Mouse (Mus musculus) T-cell, adult 2 months (primary cell): Measurements from ENCODE around the gene Ppp2r5e.
"Not testable (repeated sequence)": the region's sequence is repeated elsewhere in the genome, so short reads cannot be mapped to it uniquely, and the experiment has no call there.

Source experiments
- DNase-seq: peaks from one replicate; pipeline ENCODE4 v3.0.0; 2022; ENCODE audit warnings: low spot score

Gene Ppp2r5e

GRCm38 (mm10) chr12:75486568-75487286 lies 109.3 kb downstream of the Ppp2r5e start:
- no peak for DNase-seq

- no peak for DNase-seq
These were observed 113.3 kb downstream of the Ppp2r5e start for GRCm38 (mm10) chr12:75482781-75483180.

GRCm38 (mm10) chr12:75482015-75482414 lies 114.0 kb downstream of the Ppp2r5e start:
- no peak for DNase-seq

GRCm38 (mm10) chr12:75480031-75480430 lies 116.0 kb downstream of the Ppp2r5e start:
- no peak for DNase-seq

- no peak for DNase-seq
These were observed 116.6 kb downstream of the Ppp2r5e start for GRCm38 (mm10) chr12:75479375-75479898.

- no peak for DNase-seq
These were observed 117.4 kb downstream of the Ppp2r5e start for GRCm38 (mm10) chr12:75478596-75478995.

GRCm38 (mm10) chr12:75478117-75478516 lies 117.9 kb downstream of the Ppp2r5e start:
- no peak for DNase-seq

- no peak for DNase-seq
These were observed 123.0 kb downstream of the Ppp2r5e start for GRCm38 (mm10) chr12:75473021-75473420.

- DNase-seq = no peak
These were observed 123.9 kb downstream of the Ppp2r5e start for GRCm38 (mm10) chr12:75472107-75472506.

- DNase-seq = no peak
These were observed 128.2 kb downstream of the Ppp2r5e start for GRCm38 (mm10) chr12:75467814-75468213.

GRCm38 (mm10) chr12:75467127-75467526 lies 128.9 kb downstream of the Ppp2r5e start:
- no peak for DNase-seq

GRCm38 (mm10) chr12:75466206-75466605 lies 129.8 kb downstream of the Ppp2r5e start:
- no peak for DNase-seq

GRCm38 (mm10) chr12:75464016-75464769 lies 131.9 kb downstream of the Ppp2r5e start:
- DNase-seq = no peak

GRCm38 (mm10) chr12:75460561-75460960 lies 135.5 kb downstream of the Ppp2r5e start:
- DNase-seq = no peak

GRCm38 (mm10) chr12:75459656-75460055 lies 136.4 kb downstream of the Ppp2r5e start:
- DNase-seq = no peak

GRCm38 (mm10) chr12:75453441-75453840 lies 142.6 kb downstream of the Ppp2r5e start:
- no peak for DNase-seq

GRCm38 (mm10) chr12:75453027-75453426 lies 143.0 kb downstream of the Ppp2r5e start:
- no peak for DNase-seq

- DNase-seq = no peak
These were observed 145.5 kb downstream of the Ppp2r5e start for GRCm38 (mm10) chr12:75450592-75450991.

GRCm38 (mm10) chr12:75450011-75450410 lies 146.0 kb downstream of the Ppp2r5e start:
- peak; percentile 9 for DNase-seq

GRCm38 (mm10) chr12:75449475-75449966 lies 146.5 kb downstream of the Ppp2r5e start:
- DNase-seq = peak; percentile 36

- DNase-seq = no peak
These were observed 147.1 kb downstream of the Ppp2r5e start for GRCm38 (mm10) chr12:75448921-75449320.

GRCm38 (mm10) chr12:75446245-75446644 lies 149.8 kb downstream of the Ppp2r5e start:
- no peak for DNase-seq

- not testable (repeated sequence) for DNase-seq
These were observed 163.6 kb downstream of the Ppp2r5e start for GRCm38 (mm10) chr12:75432400-75432799.
